Mouse (Mus musculus) cerebellum, adult 18-20 months (tissue): ENCODE results near the gene Fut1.
A peak's percentile ranks its signal among the peaks of the same experiment; 100 is the strongest.

Source experiments
- DNase-seq, 2 experiments: peaks; one replicate each; pipeline ENCODE4 v3.0.0; 2021

The Fut1 gene

GRCm38 (mm10) chr7:45605704-45606289 is 11.3 kb upstream of the Fut1 start:
- no peak for DNase-seq

GRCm38 (mm10) chr7:45609511-45609910 is 7.6 kb upstream of the Fut1 start:
- no peak for DNase-seq

- DNase-seq, result no peak
Measured at GRCm38 (mm10) chr7:45616277-45616676, 812 bp upstream of the Fut1 start.

GRCm38 (mm10) chr7:45618316-45618715 is 1.2 kb downstream of the Fut1 start:
- no peak for DNase-seq

- DNase-seq, result no peak
Measured at GRCm38 (mm10) chr7:45619592-45619991, 2.5 kb downstream of the Fut1 start.

- no peak for DNase-seq
Measured at GRCm38 (mm10) chr7:45621443-45621842, 4.4 kb downstream of the Fut1 start, which contains the start of gene Izumo1. Gene Izumo1 (plus strand): TSS chr7:45621811.

- no peak for DNase-seq
Measured at GRCm38 (mm10) chr7:45623507-45623906, 6.4 kb downstream of the Fut1 start.

GRCm38 (mm10) chr7:45624718-45625117 is 7.6 kb downstream of the Fut1 start:
- DNase-seq, result no peak

GRCm38 (mm10) chr7:45625481-45625880 is 8.4 kb downstream of the Fut1 start:
- DNase-seq, result no peak

GRCm38 (mm10) chr7:45626571-45627076 is 9.5 kb downstream of the Fut1 start:
- DNase-seq, result no peak

- no peak for DNase-seq
Measured at GRCm38 (mm10) chr7:45627261-45627660, 10.2 kb downstream of the Fut1 start, which contains the start of gene Rasip1. Gene Rasip1 (plus strand): TSS chr7:45627488.

GRCm38 (mm10) chr7:45628364-45629294 is 11.5 kb downstream of the Fut1 start:
- DNase-seq, result peak; percentile 93 to 98

- peak in 1 of 2 experiments; percentile 27 for DNase-seq
Measured at GRCm38 (mm10) chr7:45630064-45630907, 13.2 kb downstream of the Fut1 start.

- DNase-seq, result peak; percentile 79
Measured at GRCm38 (mm10) chr7:45632499-45632898, 15.4 kb downstream of the Fut1 start.

GRCm38 (mm10) chr7:45634946-45635681 is 18.0 kb downstream of the Fut1 start:
- no peak for DNase-seq

- no peak for DNase-seq
Measured at GRCm38 (mm10) chr7:45635711-45636688, 18.9 kb downstream of the Fut1 start.

- peak in 1 of 2 experiments; percentile 41 for DNase-seq
Measured at GRCm38 (mm10) chr7:45637710-45638109, 20.6 kb downstream of the Fut1 start.

GRCm38 (mm10) chr7:45638623-45639401 is 21.7 kb downstream of the Fut1 start:
- peak; percentile 96 to 100 for DNase-seq

GRCm38 (mm10) chr7:45639561-45640027 is 22.5 kb downstream of the Fut1 start, which contains the start of gene Mamstr:
Gene Mamstr (plus strand): TSS chr7:45639977.
- peak in 1 of 2 experiments; percentile 39 for DNase-seq
